Mouse (Mus musculus) left cerebral cortex, adult 9 months (tissue): ENCODE data around the gene Calcb.
A peak's percentile ranks its signal among the peaks of the same experiment; 100 is the strongest.
"Not testable (repeated sequence)": the region's sequence is repeated elsewhere in the genome, so short reads cannot be mapped to it uniquely, and the experiment has no call there.

Experiments
- DNase-seq, 2 experiments: peaks; one replicate each; pipeline ENCODE4 v3.0.0; 2022; ENCODE audit warnings: low spot score in 2 of 2

Gene Calcb

GRCm38 (mm10) chr7:114718300-114718699, at the start of gene Calcb:
Gene Calcb (plus strand): TSS chr7:114718643.
- DNase-seq = no peak

GRCm38 (mm10) chr7:114671405-114671804, 47.0 kb upstream of the Calcb start:
- DNase-seq = no peak

GRCm38 (mm10) chr7:114672697-114673096, 45.7 kb upstream of the Calcb start:
- DNase-seq = peak in 1 of 2 experiments; percentile 15

DNA sequence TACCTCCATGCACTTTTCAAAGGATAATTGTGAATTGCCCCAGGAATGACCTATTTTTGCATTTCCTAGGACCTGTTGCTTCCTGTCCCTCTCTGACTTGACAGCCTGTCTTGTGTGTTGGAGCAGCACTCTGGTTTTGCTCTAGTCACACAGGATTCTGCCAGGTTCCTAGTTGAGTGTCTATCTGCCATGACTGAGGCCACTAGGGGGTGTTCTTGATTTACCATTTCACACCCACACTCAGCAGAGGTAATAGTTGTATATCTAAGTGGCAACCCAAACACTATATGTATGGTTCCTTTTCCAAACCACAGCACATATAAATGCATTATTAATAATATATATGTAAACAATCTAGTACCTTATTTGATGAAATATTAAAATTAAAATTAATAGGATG, 26.1 kb upstream of the Calcb start:
- no peak for DNase-seq

DNA sequence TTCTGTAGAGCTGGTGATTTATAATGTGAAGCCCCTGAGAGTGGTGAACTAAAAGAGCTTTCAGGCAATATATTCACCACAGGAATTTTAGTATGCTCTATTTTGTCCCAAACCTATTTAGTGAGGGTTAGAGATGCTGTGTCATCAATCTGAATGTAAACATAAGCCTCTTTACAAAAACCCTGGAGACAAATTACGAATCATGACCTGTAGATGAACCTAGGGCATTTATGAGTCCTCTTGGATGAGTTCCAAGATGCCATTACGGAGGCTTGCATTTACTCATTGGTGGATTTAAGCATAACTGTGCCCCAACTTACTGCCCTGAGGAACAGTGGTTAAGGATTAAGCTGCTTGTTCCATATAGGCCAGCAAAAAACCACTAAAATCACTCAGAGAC, 17.6 kb upstream of the Calcb start:
- no peak for DNase-seq

DNA sequence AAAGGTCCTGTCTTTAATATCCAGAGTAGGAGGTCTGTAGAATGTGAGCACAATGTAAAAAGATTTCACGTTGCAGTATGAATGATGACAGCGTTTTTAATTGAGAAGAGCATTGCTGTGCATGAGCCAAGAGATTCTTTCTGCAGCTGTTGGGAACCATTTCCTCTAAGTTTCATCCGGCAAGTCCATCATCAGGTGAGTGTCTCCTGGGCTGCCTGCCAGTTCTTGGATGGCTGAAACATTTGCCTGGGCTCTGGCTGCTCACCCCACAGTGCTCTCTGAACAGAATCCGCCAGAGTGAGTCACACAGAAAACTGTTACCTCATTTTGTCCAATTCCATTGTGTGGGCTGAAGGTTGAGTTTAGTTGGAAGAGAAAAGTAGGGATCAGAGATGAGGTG, 11.7 kb upstream of the Calcb start:
- DNase-seq = peak in 1 of 2 experiments; percentile 10

- DNase-seq = no peak
These were observed 11.0 kb upstream of the Calcb start for GRCm38 (mm10) chr7:114707398-114707797.

GRCm38 (mm10) chr7:114710419-114710818, 8.0 kb upstream of the Calcb start:
- no peak for DNase-seq

GRCm38 (mm10) chr7:114712523-114712922, 5.9 kb upstream of the Calcb start:
- DNase-seq = no peak

GRCm38 (mm10) chr7:114719381-114720131, 1.1 kb downstream of the Calcb start:
- no peak for DNase-seq

DNA sequence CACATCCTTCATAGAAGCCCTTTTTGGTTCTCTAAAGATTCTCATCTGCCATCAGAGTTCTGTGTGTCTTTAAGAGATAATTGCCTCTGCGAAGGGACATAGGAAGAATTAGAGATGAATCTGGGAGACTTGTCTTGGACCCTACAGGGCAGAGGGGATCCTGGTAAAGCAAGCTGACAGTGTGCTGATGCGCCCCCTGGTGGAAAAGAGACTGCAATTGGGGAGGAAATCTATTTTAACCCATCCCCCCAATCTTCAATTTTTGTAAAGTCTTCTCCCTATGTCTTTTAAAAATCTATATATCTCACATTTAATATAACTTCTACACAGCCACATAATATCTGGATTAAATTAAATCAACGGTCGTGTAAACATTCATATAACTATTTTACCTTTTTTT, 11.3 kb downstream of the Calcb start:
- not testable (repeated sequence) for DNase-seq

- DNase-seq = no peak
These were observed 12.7 kb downstream of the Calcb start for GRCm38 (mm10) chr7:114731175-114731574.

GRCm38 (mm10) chr7:114731700-114732099, 13.3 kb downstream of the Calcb start:
- DNase-seq = not testable (repeated sequence)

- DNase-seq = no peak
These were observed 17.8 kb downstream of the Calcb start for GRCm38 (mm10) chr7:114736256-114736655.

- no peak for DNase-seq
These were observed 19.7 kb downstream of the Calcb start for GRCm38 (mm10) chr7:114738166-114738565.

- no peak for DNase-seq
These were observed 22.1 kb downstream of the Calcb start for GRCm38 (mm10) chr7:114740360-114741165.

DNA sequence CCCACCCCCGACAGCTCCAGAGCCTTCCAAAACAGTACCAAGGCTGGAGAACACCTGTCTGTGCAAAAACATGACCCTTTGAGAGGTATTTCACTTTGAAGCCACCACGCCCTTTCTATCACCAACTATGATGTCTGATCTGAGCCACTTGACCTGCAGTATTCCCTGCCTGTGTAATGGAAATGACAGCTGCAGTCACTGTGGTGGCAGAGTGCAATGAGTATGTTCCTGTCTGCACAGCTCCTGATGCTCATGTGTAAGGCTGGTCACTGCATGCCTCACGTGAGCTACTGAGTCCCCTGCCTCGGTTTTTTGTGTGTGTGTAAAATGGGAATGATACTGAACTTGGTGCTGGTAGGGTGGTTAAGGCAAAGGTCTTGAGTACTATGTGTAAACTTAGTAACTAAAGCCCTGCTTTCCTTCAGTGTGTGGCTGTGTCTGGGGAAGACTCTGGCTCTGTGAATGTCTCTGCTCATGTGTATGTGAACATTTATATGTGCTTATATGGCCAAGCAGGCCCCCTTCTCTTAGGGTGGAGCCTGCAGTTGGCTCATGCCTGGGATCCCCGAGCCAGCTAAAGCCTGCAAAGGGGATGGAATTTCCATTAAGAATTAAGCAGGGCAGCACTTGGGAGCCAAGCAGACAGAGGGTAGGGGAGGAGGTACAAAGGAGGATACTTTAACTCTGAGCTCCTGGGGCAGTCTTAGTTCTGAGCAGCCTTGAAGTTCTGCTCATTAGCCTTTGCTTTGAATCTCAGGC, 24.8 kb downstream of the Calcb start, which contains the start of gene Insc:
Insc (plus strand) TSS at position 673 of the 759 bp plus-strand sequence.
- DNase-seq = no peak

DNA sequence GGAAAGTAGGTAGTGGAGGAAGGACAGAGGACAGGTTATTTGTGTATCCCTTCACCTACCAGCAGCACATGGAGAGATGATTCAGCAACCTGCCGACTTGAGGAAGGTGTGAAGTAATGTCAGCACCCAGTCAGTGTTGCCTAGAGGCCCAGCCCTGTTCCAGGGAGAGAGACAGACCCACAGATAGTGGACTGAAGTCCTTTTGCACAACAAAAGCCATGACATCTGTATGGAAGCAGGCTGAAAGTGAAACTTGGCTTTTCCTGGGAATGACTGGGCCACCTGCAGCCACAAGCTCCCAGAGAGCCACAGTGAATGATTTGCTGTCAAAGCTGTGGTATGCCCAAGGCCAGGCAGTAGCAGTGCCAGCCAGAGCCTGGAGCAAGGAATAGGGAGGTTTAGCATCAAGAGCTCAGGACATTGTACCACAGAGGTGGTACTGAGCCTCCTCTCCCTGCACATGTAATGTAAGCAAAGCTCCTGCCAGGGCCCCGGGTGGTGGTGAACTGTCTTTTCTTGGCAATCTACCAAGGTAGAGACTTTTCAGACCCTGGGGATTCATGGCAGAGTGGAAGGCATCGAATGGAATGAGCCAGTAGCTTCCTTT, 26.3 kb downstream of the Calcb start:
- no peak for DNase-seq

DNA sequence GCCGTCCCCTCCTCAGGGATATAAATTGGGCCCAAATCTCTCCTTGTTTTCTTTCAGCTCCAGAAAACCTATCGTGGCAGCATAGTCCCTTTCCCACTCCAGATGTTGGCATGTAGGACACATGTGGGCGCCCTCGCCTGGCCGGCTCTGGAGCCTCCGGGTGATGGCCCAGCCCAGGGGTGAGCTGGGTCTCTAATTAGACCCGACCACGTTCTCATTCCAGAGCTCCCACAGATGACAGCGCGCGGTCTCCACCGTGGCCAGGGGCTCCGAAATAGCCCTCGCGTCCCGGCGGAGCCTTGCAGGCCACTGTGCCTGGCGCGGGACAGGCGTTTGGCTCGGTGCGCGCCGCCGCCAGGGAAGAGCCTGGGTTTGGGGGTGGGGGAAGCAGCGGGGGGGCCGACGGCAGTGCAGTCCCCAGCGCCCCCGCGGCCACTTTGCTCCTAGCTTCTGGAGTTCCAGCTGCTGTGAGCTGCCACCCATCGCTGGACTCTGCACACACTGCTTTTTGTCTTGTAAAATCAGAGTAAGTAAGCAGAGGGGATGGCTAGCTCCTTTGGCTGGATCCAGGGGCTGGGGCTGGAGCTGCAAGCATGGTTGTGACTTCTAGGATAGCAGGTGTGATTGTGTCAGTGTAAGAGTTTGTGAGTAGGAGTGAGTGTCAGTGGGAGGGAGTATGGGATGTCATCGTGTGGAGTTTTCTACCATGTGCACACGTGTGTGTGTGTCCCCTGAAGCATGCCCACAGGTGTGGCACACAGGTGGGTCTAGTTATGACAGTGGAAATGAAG, 27.2 kb downstream of the Calcb start:
- peak in 1 of 2 experiments; percentile 13 for DNase-seq

DNA sequence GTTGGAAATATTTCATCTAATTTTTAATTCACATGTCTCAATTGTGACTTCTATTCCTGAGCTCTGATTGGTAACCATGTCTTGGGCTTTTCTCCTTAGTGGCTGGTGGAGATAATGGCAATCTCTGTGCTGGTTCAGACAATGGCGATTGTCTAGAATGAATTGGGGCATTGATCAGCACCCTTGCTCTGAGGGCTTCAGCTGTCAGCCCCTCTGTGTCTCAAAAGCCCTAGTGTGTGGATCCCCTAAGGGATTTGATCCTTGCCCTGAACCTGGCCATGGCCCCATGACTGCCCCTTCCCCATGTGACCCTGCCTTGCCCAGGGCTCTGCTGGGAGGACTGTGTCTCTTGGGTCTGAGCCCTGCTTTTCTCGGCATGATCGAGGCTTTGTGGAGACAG, 29.2 kb downstream of the Calcb start:
- peak; percentile 35 to 37 for DNase-seq

GRCm38 (mm10) chr7:114748239-114748638, 29.8 kb downstream of the Calcb start:
- DNase-seq = no peak
